In the genomic region with DNA sequence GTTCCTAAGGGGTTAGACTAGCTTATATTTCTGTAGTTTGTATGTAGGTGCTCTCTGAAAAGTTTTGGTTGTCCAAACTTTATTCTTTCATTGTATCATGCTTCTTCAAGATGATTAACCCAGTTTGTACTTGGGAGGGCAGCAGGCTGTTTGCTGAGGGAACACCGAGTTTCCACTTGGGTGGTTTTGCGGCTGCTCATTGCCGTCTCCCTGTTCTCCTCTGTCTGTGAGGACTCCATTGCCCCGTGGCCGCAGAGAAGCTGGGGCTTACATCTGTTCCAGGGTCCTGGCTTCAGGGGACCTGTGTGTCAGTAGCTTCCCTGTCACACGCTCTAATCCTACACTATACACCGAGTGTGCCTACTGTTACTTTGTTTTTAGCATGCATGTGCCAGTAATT, we compare ENCODE assay signal across 25 mouse cellular contexts.
"Had no signal": no experiment of that assay in that cellular context is flagged by ENCODE, and none has a peak within 500 bp of the region (broad histone marks: within the 10 kb centered on the region; RNA-seq: fewer than 3 reads in every experiment).

No protein-coding gene starts in this region.

- H3K4me1 ChIP-seq: heart, embryonic 10.5 days; heart, embryonic 12.5 days; hindbrain, embryonic 10.5 days; hindbrain, embryonic 12.5 days; intestine, embryonic 15.5 days; limb, embryonic 10.5 days; limb, embryonic 12.5 days; liver, embryonic 13.5 days; liver, embryonic 15.5 days had no signal

- H3K9me3 ChIP-seq: heart, embryonic 10.5 days; heart, embryonic 12.5 days; hindbrain, embryonic 10.5 days; hindbrain, embryonic 12.5 days; intestine, embryonic 15.5 days; limb, embryonic 10.5 days; limb, embryonic 12.5 days; liver, embryonic 13.5 days; liver, embryonic 15.5 days had no signal

- H3K4me3 ChIP-seq: gastrocnemius, adult 2 months; heart, adult 2 months; heart, embryonic 10.5 days; heart, embryonic 12.5 days; hindbrain, embryonic 10.5 days; hindbrain, embryonic 12.5 days; intestine, embryonic 15.5 days; layer of hippocampus, adult 2 months; left cerebral cortex, adult 2 months; limb, embryonic 10.5 days; limb, embryonic 12.5 days; liver, embryonic 13.5 days; liver, embryonic 15.5 days had no signal

- H3K9ac ChIP-seq: heart, embryonic 12.5 days; hindbrain, embryonic 12.5 days; hindbrain, embryonic 14.5 days; intestine, embryonic 15.5 days; limb, embryonic 12.5 days; liver, embryonic 13.5 days; liver, embryonic 15.5 days had no signal

- H3K27ac ChIP-seq: gastrocnemius, adult 2 months; heart, adult 2 months; heart, embryonic 10.5 days; hindbrain, embryonic 10.5 days; hindbrain, embryonic 12.5 days; hindbrain, embryonic 14.5 days; intestine, embryonic 15.5 days; kidney, postnatal 0 days; layer of hippocampus, adult 2 months; left cerebral cortex, adult 2 months; limb, embryonic 10.5 days; limb, embryonic 12.5 days; liver, embryonic 13.5 days; liver, embryonic 15.5 days had no signal

- H3K27me3 ChIP-seq: heart, embryonic 12.5 days; hindbrain, embryonic 12.5 days; intestine, embryonic 15.5 days; limb, embryonic 12.5 days; liver, embryonic 13.5 days; liver, embryonic 15.5 days had no signal

- ATAC-seq: forebrain, embryonic 16.5 days; hindbrain, embryonic 16.5 days; inflammation-experienced regulatory T-cells, adult 6 months; intestine, embryonic 15.5 days; intestine, postnatal 0 days had no signal

- H3K4me2 ChIP-seq: heart, embryonic 12.5 days; hindbrain, embryonic 12.5 days; hindbrain, embryonic 14.5 days; intestine, embryonic 15.5 days; limb, embryonic 12.5 days; liver, embryonic 11.5 days; liver, embryonic 13.5 days; liver, embryonic 15.5 days had no signal

- DNase-seq: gastrocnemius, adult 2 months; gastrocnemius, postnatal 10 days; gastrocnemius, postnatal 25 days; heart, adult 2 months; heart, postnatal 10 days; heart, postnatal 4 days; liver; liver, embryonic 13.5 days had no signal
